Mouse (Mus musculus): ENCODE data around the gene Rspry1. TPM values are rescaled to one million over a fixed set of nuclear protein-coding genes. Genes with fewer than 3 reads are reported as not detected.

Rspry1 gene
- polyA plus RNA-seq (2015; fragmentation: Illumina TruSeq; extraction: RNeasy Lipid Tissue Mini Kit (QIAGEN cat#74804); ENCODE audit: insufficient read depth, low replicate concordance), result 34.5 TPM

GRCm38 (mm10) chr8:94601607-94602385 is at the start of gene Rspry1, which contains the start of gene Fam192a:
Rspry1 (plus strand) TSS chr8:94601937.
Fam192a (minus strand) TSS chr8:94601997.

GRCm38 (mm10) chr8:94666456-94667308 is 64.9 kb downstream of the Rspry1 start, which contains the start of gene Arl2bp:
Arl2bp (plus strand) TSS chr8:94666600.

GRCm38 (mm10) chr8:94695994-94696384 is 94.3 kb downstream of the Rspry1 start, which contains the start of gene Pllp:
Pllp (minus strand) TSS chr8:94696278.

Other genes starting within 250 kb of the Rspry1 start
- 170 TPM for gene Herpud1, start 215.5 kb upstream of the Rspry1 start, polyA plus RNA-seq (2015; fragmentation: Illumina TruSeq; extraction: RNeasy Lipid Tissue Mini Kit (QIAGEN cat#74804); ENCODE audit: insufficient read depth, low replicate concordance)
- gene Nlrc5, start 167.6 kb upstream of the Rspry1 start, polyA plus RNA-seq (2015; fragmentation: Illumina TruSeq; extraction: RNeasy Lipid Tissue Mini Kit (QIAGEN cat#74804); ENCODE audit: insufficient read depth, low replicate concordance), result 158 TPM
- gene Cpne2, start 68.9 kb upstream of the Rspry1 start, polyA plus RNA-seq (2015; fragmentation: Illumina TruSeq; extraction: RNeasy Lipid Tissue Mini Kit (QIAGEN cat#74804); ENCODE audit: insufficient read depth, low replicate concordance), result 9.9 TPM
- 73.8 TPM for gene Fam192a, start 60 bp downstream of the Rspry1 start, polyA plus RNA-seq (2015; fragmentation: Illumina TruSeq; extraction: RNeasy Lipid Tissue Mini Kit (QIAGEN cat#74804); ENCODE audit: insufficient read depth, low replicate concordance)
- gene Arl2bp, start 64.7 kb downstream of the Rspry1 start, polyA plus RNA-seq (2015; fragmentation: Illumina TruSeq; extraction: RNeasy Lipid Tissue Mini Kit (QIAGEN cat#74804); ENCODE audit: insufficient read depth, low replicate concordance), result 81.5 TPM
- gene Pllp, start 94.3 kb downstream of the Rspry1 start, polyA plus RNA-seq (2015; fragmentation: Illumina TruSeq; extraction: RNeasy Lipid Tissue Mini Kit (QIAGEN cat#74804); ENCODE audit: insufficient read depth, low replicate concordance), result not detected
- 6.1 TPM for gene Ccl22, start 143.7 kb downstream of the Rspry1 start, polyA plus RNA-seq (2015; fragmentation: Illumina TruSeq; extraction: RNeasy Lipid Tissue Mini Kit (QIAGEN cat#74804); ENCODE audit: insufficient read depth, low replicate concordance)
- gene Cx3cl1, start 170.1 kb downstream of the Rspry1 start, polyA plus RNA-seq (2015; fragmentation: Illumina TruSeq; extraction: RNeasy Lipid Tissue Mini Kit (QIAGEN cat#74804); ENCODE audit: insufficient read depth, low replicate concordance), result 0.84 TPM
- not detected for gene Ccl17, start 208.5 kb downstream of the Rspry1 start, polyA plus RNA-seq (2015; fragmentation: Illumina TruSeq; extraction: RNeasy Lipid Tissue Mini Kit (QIAGEN cat#74804); ENCODE audit: insufficient read depth, low replicate concordance)
- gene Coq9, start 236.4 kb downstream of the Rspry1 start, polyA plus RNA-seq (2015; fragmentation: Illumina TruSeq; extraction: RNeasy Lipid Tissue Mini Kit (QIAGEN cat#74804); ENCODE audit: insufficient read depth, low replicate concordance), result 23.9 TPM
- gene Ciapin1, start 236.4 kb downstream of the Rspry1 start, polyA plus RNA-seq (2015; fragmentation: Illumina TruSeq; extraction: RNeasy Lipid Tissue Mini Kit (QIAGEN cat#74804); ENCODE audit: insufficient read depth, low replicate concordance), result 36.7 TPM